Mouse (Mus musculus): ENCODE measurements around the gene P3h2. TPM values are rescaled to one million over a fixed set of nuclear protein-coding genes. Genes with fewer than 3 reads are reported as not detected.

P3h2 gene
- polyA plus RNA-seq, 1 experiment from 2014 or later: 8.7 TPM

GRCm38 (mm10) chr16:25970720-25971119 is 134.9 kb downstream of the P3h2 start:
- H3K4me3 ChIP-seq (replicated peaks): no peak overlapping the region
- H3K36me3 ChIP-seq: peaks cover 4% of the 10 kb centered on the region; the same call in 1 of the 2 replicates
- H3K4me2 ChIP-seq: no peak overlapping the region
- H3K9me3 ChIP-seq (replicated peaks): no peaks in the 10 kb centered on the region
- no peaks in the 10 kb centered on the region for H3K4me1 ChIP-seq
- WGBS: 87% methylated on average over 5 of the region's 5 CpGs
- no peaks in the 10 kb centered on the region for H3K27me3 ChIP-seq
- H3K27ac ChIP-seq: no peak overlapping the region
- no peak for ATAC-seq (replicated peaks; ENCODE audit: low FRiP score)
- no peak overlapping the region for H3K9ac ChIP-seq

GRCm38 (mm10) chr16:25970193-25970592 is 135.4 kb downstream of the P3h2 start:
- H3K27me3 ChIP-seq: no peaks in the 10 kb centered on the region
- no peak overlapping the region for H3K4me2 ChIP-seq
- ATAC-seq (replicated peaks; ENCODE audit: low FRiP score): no peak
- peaks cover 8% of the 10 kb centered on the region; the same call in 1 of the 2 replicates for H3K36me3 ChIP-seq
- H3K9ac ChIP-seq: no peak overlapping the region
- WGBS: 90% methylated on average over 6 of the region's 6 CpGs
- no peak overlapping the region for H3K27ac ChIP-seq
- H3K4me3 ChIP-seq (replicated peaks): no peak overlapping the region
- no peaks in the 10 kb centered on the region for H3K9me3 ChIP-seq (replicated peaks)
- H3K4me1 ChIP-seq: no peaks in the 10 kb centered on the region

GRCm38 (mm10) chr16:25967297-25967696 is 138.3 kb downstream of the P3h2 start:
- WGBS: 23% methylated on average over 3 of the region's 3 CpGs
- 0 out of 2 replicates have a peak, but pooled peaks have one; percentile 33 for ATAC-seq (replicated peaks; ENCODE audit: low FRiP score)
- H3K9me3 ChIP-seq (replicated peaks): no peaks in the 10 kb centered on the region
- no peak overlapping the region for H3K27ac ChIP-seq
- no peaks in the 10 kb centered on the region for H3K27me3 ChIP-seq
- peaks cover 8% of the 10 kb centered on the region; the same call in 1 of the 2 replicates for H3K36me3 ChIP-seq
- H3K4me2 ChIP-seq: no peak overlapping the region
- H3K4me3 ChIP-seq (replicated peaks): no peak overlapping the region
- H3K4me1 ChIP-seq: no peaks in the 10 kb centered on the region
- no peak overlapping the region for H3K9ac ChIP-seq

GRCm38 (mm10) chr16:25963856-25964255 is 141.7 kb downstream of the P3h2 start:
- no peaks in the 10 kb centered on the region for H3K4me1 ChIP-seq
- no peaks in the 10 kb centered on the region for H3K9me3 ChIP-seq (replicated peaks)
- ATAC-seq (replicated peaks; ENCODE audit: low FRiP score): 0 out of 2 replicates have a peak, but pooled peaks have one; percentile 18
- H3K9ac ChIP-seq: no peak overlapping the region
- 22% methylated on average over 3 of the region's 3 CpGs for WGBS
- no peak overlapping the region for H3K27ac ChIP-seq
- no peaks in the 10 kb centered on the region for H3K27me3 ChIP-seq
- 0 out of 2 replicates have a peak, but pooled peaks cover 4% of the 10 kb centered on the region for H3K36me3 ChIP-seq
- H3K4me3 ChIP-seq (replicated peaks): no peak overlapping the region
- no peak overlapping the region for H3K4me2 ChIP-seq

- Histone ChIP-seq H3K9ac (no peak overlapping the region), H3K4me3 (replicated peaks) (no peak overlapping the region), H3K27me3 (no peaks in the 10 kb centered on the region), H3K9me3 (replicated peaks) (no peaks in the 10 kb centered on the region), H3K27ac (no peak overlapping the region), H3K4me1 (no peaks in the 10 kb centered on the region), H3K36me3 (0 out of 2 replicates have a peak, but pooled peaks cover 2% of the 10 kb centered on the region), H3K4me2 (no peak overlapping the region)
- WGBS: 92% methylated on average over 7 of the region's 7 CpGs
- ATAC-seq (replicated peaks; ENCODE audit: low FRiP score): no peak
These were observed 145.2 kb downstream of the P3h2 start for GRCm38 (mm10) chr16:25960345-25960744.

GRCm38 (mm10) chr16:25959929-25960328 is 145.7 kb downstream of the P3h2 start:
- ATAC-seq (replicated peaks; ENCODE audit: low FRiP score): no peak

GRCm38 (mm10) chr16:25958650-25959238 is 146.8 kb downstream of the P3h2 start:
- Histone ChIP-seq H3K4me1 (no peaks in the 10 kb centered on the region), H3K4me2 (no peak overlapping the region), H3K27me3 (no peaks in the 10 kb centered on the region), H3K27ac (no peak overlapping the region), H3K36me3 (no peaks in the 10 kb centered on the region), H3K9ac (no peak overlapping the region), H3K9me3 (replicated peaks) (no peaks in the 10 kb centered on the region), H3K4me3 (replicated peaks) (no peak overlapping the region)
- whole genome bisulfite sequencing: 61% methylated on average over 7 of the region's 7 CpGs
- ATAC-seq (replicated peaks; ENCODE audit: low FRiP score): no peak

More at GRCm38 (mm10) chr16:25959929-25960328, 145.7 kb downstream of the P3h2 start:
- no peak overlapping the region for H3K27ac ChIP-seq
- H3K4me1 ChIP-seq: no peaks in the 10 kb centered on the region
- H3K4me3 ChIP-seq (replicated peaks): no peak overlapping the region
- no peak overlapping the region for H3K9ac ChIP-seq
- H3K27me3 ChIP-seq: no peaks in the 10 kb centered on the region
- H3K9me3 ChIP-seq (replicated peaks): no peaks in the 10 kb centered on the region
- 88% methylated on average over 5 of the region's 5 CpGs for WGBS
- H3K4me2 ChIP-seq: no peak overlapping the region
- H3K36me3 ChIP-seq: no peaks in the 10 kb centered on the region

- ATAC-seq (replicated peaks; ENCODE audit: low FRiP score): no peak
- H3K9ac ChIP-seq: no peak overlapping the region
- WGBS: 84% methylated on average over 10 of the region's 10 CpGs
These were observed 147.4 kb downstream of the P3h2 start for GRCm38 (mm10) chr16:25958213-25958612.

GRCm38 (mm10) chr16:25956831-25957230 is 148.8 kb downstream of the P3h2 start:
- Histone ChIP-seq H3K27ac (no peak overlapping the region), H3K4me3 (replicated peaks) (no peak overlapping the region), H3K9me3 (replicated peaks) (no peaks in the 10 kb centered on the region), H3K27me3 (no peaks in the 10 kb centered on the region), H3K4me1 (no peaks in the 10 kb centered on the region), H3K36me3 (no peaks in the 10 kb centered on the region), H3K4me2 (no peak overlapping the region), H3K9ac (no peak overlapping the region)
- no peak for ATAC-seq (replicated peaks; ENCODE audit: low FRiP score)
- WGBS: 88% methylated on average over 6 of the region's 6 CpGs

More at GRCm38 (mm10) chr16:25958213-25958612, 147.4 kb downstream of the P3h2 start:
- no peaks in the 10 kb centered on the region for H3K27me3 ChIP-seq
- H3K27ac ChIP-seq: no peak overlapping the region
- H3K4me2 ChIP-seq: no peak overlapping the region
- no peaks in the 10 kb centered on the region for H3K4me1 ChIP-seq
- no peaks in the 10 kb centered on the region for H3K9me3 ChIP-seq (replicated peaks)
- H3K4me3 ChIP-seq (replicated peaks): no peak overlapping the region
- no peaks in the 10 kb centered on the region for H3K36me3 ChIP-seq

GRCm38 (mm10) chr16:25954614-25955013 is 151.0 kb downstream of the P3h2 start:
- no peaks in the 10 kb centered on the region for H3K36me3 ChIP-seq
- H3K9me3 ChIP-seq (replicated peaks): no peaks in the 10 kb centered on the region
- H3K27ac ChIP-seq: no peak overlapping the region
- no peak overlapping the region for H3K4me2 ChIP-seq
- H3K4me3 ChIP-seq (replicated peaks): no peak overlapping the region
- H3K9ac ChIP-seq: no peak overlapping the region
- H3K4me1 ChIP-seq: no peaks in the 10 kb centered on the region
- 80% methylated on average over 3 of the region's 3 CpGs for WGBS
- H3K27me3 ChIP-seq: no peaks in the 10 kb centered on the region
- no peak for ATAC-seq (replicated peaks; ENCODE audit: low FRiP score)

GRCm38 (mm10) chr16:25953359-25953758 is 152.2 kb downstream of the P3h2 start:
- WGBS: 28% methylated on average over 5 of the region's 5 CpGs
- Histone ChIP-seq H3K9me3 (replicated peaks) (no peaks in the 10 kb centered on the region), H3K9ac (no peak overlapping the region), H3K4me1 (no peaks in the 10 kb centered on the region), H3K4me2 (no peak overlapping the region), H3K36me3 (no peaks in the 10 kb centered on the region), H3K27me3 (no peaks in the 10 kb centered on the region), H3K27ac (no peak overlapping the region), H3K4me3 (replicated peaks) (no peak overlapping the region)
- ATAC-seq (replicated peaks; ENCODE audit: low FRiP score): 0 out of 2 replicates have a peak, but pooled peaks have one; percentile 54

GRCm38 (mm10) chr16:25952005-25952404 is 153.6 kb downstream of the P3h2 start:
- WGBS: 68% methylated on average over 2 of the region's 2 CpGs
- ATAC-seq (replicated peaks; ENCODE audit: low FRiP score): no peak

GRCm38 (mm10) chr16:25948067-25948466 is 157.5 kb downstream of the P3h2 start:
- Histone ChIP-seq H3K36me3 (no peaks in the 10 kb centered on the region), H3K4me3 (replicated peaks) (no peak overlapping the region), H3K4me1 (no peaks in the 10 kb centered on the region), H3K9me3 (replicated peaks) (no peaks in the 10 kb centered on the region), H3K9ac (no peak overlapping the region), H3K4me2 (no peak overlapping the region), H3K27me3 (no peaks in the 10 kb centered on the region), H3K27ac (no peak overlapping the region)
- WGBS: 56% methylated on average over 1 of the region's 1 CpGs
- ATAC-seq (replicated peaks; ENCODE audit: low FRiP score): no peak

More at GRCm38 (mm10) chr16:25952005-25952404, 153.6 kb downstream of the P3h2 start:
- no peaks in the 10 kb centered on the region for H3K9me3 ChIP-seq (replicated peaks)
- H3K4me2 ChIP-seq: no peak overlapping the region
- no peaks in the 10 kb centered on the region for H3K36me3 ChIP-seq
- no peaks in the 10 kb centered on the region for H3K4me1 ChIP-seq
- no peak overlapping the region for H3K4me3 ChIP-seq (replicated peaks)
- no peak overlapping the region for H3K9ac ChIP-seq
- no peak overlapping the region for H3K27ac ChIP-seq
- H3K27me3 ChIP-seq: no peaks in the 10 kb centered on the region

All from kidney, embryonic 15.5 days (tissue).